Mouse (Mus musculus): Measurements from ENCODE around the gene Bmp6.

Bmp6 gene

GRCm38 (mm10) chr13:38429671-38430070 is 84.8 kb downstream of the Bmp6 start:
- CTCF ChIA-PET: no interaction called here

- CTCF ChIA-PET: no interaction called here
Observed at GRCm38 (mm10) chr13:38430075-38430474, 85.2 kb downstream of the Bmp6 start.

- CTCF ChIA-PET: no interaction called here
Observed at GRCm38 (mm10) chr13:38434831-38435230, 89.9 kb downstream of the Bmp6 start.

- CTCF ChIA-PET: no interaction called here
Observed at GRCm38 (mm10) chr13:38437930-38438329, 93.0 kb downstream of the Bmp6 start.

- CTCF ChIA-PET: no interaction called here
Observed at GRCm38 (mm10) chr13:38440240-38440639, 95.3 kb downstream of the Bmp6 start.

- CTCF ChIA-PET: no interaction called here
Observed at GRCm38 (mm10) chr13:38448516-38449015, 103.7 kb downstream of the Bmp6 start.

- CTCF ChIA-PET: no interaction called here
Observed at GRCm38 (mm10) chr13:38450051-38450971, 105.4 kb downstream of the Bmp6 start.

- CTCF ChIA-PET: interaction anchor here (0.5 kb wide), 1 partner anchor 298 kb away, joined by 4 read pairs; no protein-coding TSS in a partner anchor
Observed at GRCm38 (mm10) chr13:38451446-38451845, 106.5 kb downstream of the Bmp6 start.

- CTCF ChIA-PET: no interaction called here
Observed at GRCm38 (mm10) chr13:38463410-38463809, 118.5 kb downstream of the Bmp6 start.

- CTCF ChIA-PET: no interaction called here
Observed at GRCm38 (mm10) chr13:38470882-38471281, 126.0 kb downstream of the Bmp6 start.

GRCm38 (mm10) chr13:38472636-38473035 is 127.7 kb downstream of the Bmp6 start:
- CTCF ChIA-PET: interaction anchor here (0.5 kb wide), 1 partner anchor 23 kb away, joined by 5 read pairs; no protein-coding TSS in a partner anchor

- CTCF ChIA-PET: no interaction called here
Observed at GRCm38 (mm10) chr13:38473497-38473896, 128.6 kb downstream of the Bmp6 start.

GRCm38 (mm10) chr13:38476936-38477335 is 132.0 kb downstream of the Bmp6 start:
- CTCF ChIA-PET: no interaction called here

- CTCF ChIA-PET: no interaction called here
Observed at GRCm38 (mm10) chr13:38481021-38481420, 136.1 kb downstream of the Bmp6 start.

- CTCF ChIA-PET: no interaction called here
Observed at GRCm38 (mm10) chr13:38484701-38485100, 139.8 kb downstream of the Bmp6 start.

GRCm38 (mm10) chr13:38486767-38487166 is 141.9 kb downstream of the Bmp6 start:
- CTCF ChIA-PET: no interaction called here

GRCm38 (mm10) chr13:38496715-38497114 is 151.8 kb downstream of the Bmp6 start:
- CTCF ChIA-PET: no interaction called here

GRCm38 (mm10) chr13:38501314-38501713 is 156.4 kb downstream of the Bmp6 start:
- CTCF ChIA-PET: interaction anchor here (1.0 kb wide), 1 partner anchor 30 kb away, joined by 4 read pairs; no protein-coding TSS in a partner anchor

GRCm38 (mm10) chr13:38503137-38503849 is 158.4 kb downstream of the Bmp6 start:
- CTCF ChIA-PET: interaction anchor here (0.6 to 0.8 kb wide), 2 partner anchors 13 to 145 kb away, joined by 4 to 5 read pairs; no protein-coding TSS in a partner anchor

- CTCF ChIA-PET: interaction anchor here (0.7 kb wide), 1 partner anchor 235 kb away, joined by 5 read pairs; no protein-coding TSS in a partner anchor
Observed at GRCm38 (mm10) chr13:38506320-38506719, 161.4 kb downstream of the Bmp6 start.

GRCm38 (mm10) chr13:38506936-38507335 is 162.0 kb downstream of the Bmp6 start:
- CTCF ChIA-PET: no interaction called here

- CTCF ChIA-PET: interaction anchor here (0.6 kb wide), 1 partner anchor 18 kb away, joined by 3 read pairs; no protein-coding TSS in a partner anchor
Observed at GRCm38 (mm10) chr13:38509681-38510341, 164.9 kb downstream of the Bmp6 start.
